Mouse (Mus musculus): ENCODE results near the gene Ap2m1.

The Ap2m1 gene

GRCm38 (mm10) chr16:20591076-20591705, 55.9 kb downstream of the Ap2m1 start:
- DNase-seq (ENCODE audit: low spot score in 2 of 2), result no peak

All from urinary bladder, postnatal 4 days (tissue).